Mouse (Mus musculus): ENCODE measurements around the gene Drc7. TPM values are rescaled to one million over a fixed set of nuclear protein-coding genes. Genes with fewer than 3 reads are reported as not detected.
A peak's percentile ranks its signal among the peaks of the same experiment; 100 is the strongest.

The Drc7 gene
- total RNA-seq, 2 experiments from 2014 or later: not detected

- intact Hi-C loops (cut with DNase I): no loop called here
- no peak for DNase-seq
These were observed 1.5 kb downstream of the Drc7 start for GRCm38 (mm10) chr8:95056414-95056813.

- intact Hi-C loops (cut with DNase I): no loop called here
- no peak for DNase-seq
These were observed 3.8 kb downstream of the Drc7 start for GRCm38 (mm10) chr8:95058661-95059060.

GRCm38 (mm10) chr8:95059812-95060533, 5.1 kb downstream of the Drc7 start:
- intact Hi-C loops (cut with DNase I): no loop called here
- no peak for DNase-seq

- DNase-seq: no peak
- intact Hi-C loops (cut with DNase I): no loop called here
These were observed 9.6 kb downstream of the Drc7 start for GRCm38 (mm10) chr8:95064531-95064930.

- DNase-seq: peak; percentile 35 to 68
These were observed 12.7 kb downstream of the Drc7 start for GRCm38 (mm10) chr8:95067582-95067981.

GRCm38 (mm10) chr8:95075504-95075903, 20.6 kb downstream of the Drc7 start:
- intact Hi-C loops (cut with DNase I): no loop called here
- no peak for DNase-seq

More at GRCm38 (mm10) chr8:95067582-95067981, 12.7 kb downstream of the Drc7 start:
- intact Hi-C loops (cut with DNase I): loop anchor here (5.0 kb wide), 1 partner anchor 115 kb away; no protein-coding TSS in a partner anchor

- intact Hi-C loops (cut with DNase I): no loop called here
- no peak for DNase-seq
These were observed 21.2 kb downstream of the Drc7 start for GRCm38 (mm10) chr8:95076151-95076550.

GRCm38 (mm10) chr8:95078055-95078454, 23.2 kb downstream of the Drc7 start:
- DNase-seq: no peak
- intact Hi-C loops (cut with DNase I): no loop called here

GRCm38 (mm10) chr8:95079305-95079704, 24.4 kb downstream of the Drc7 start:
- intact Hi-C loops (cut with DNase I): no loop called here
- DNase-seq: no peak

- intact Hi-C loops (cut with DNase I): loop anchor here (1.0 kb wide), 1 partner anchor 130 kb away; no protein-coding TSS in a partner anchor
- DNase-seq: peak; percentile 93
These were observed 25.8 kb downstream of the Drc7 start, which contains the start of gene Katnb1 for GRCm38 (mm10) chr8:95080381-95081341. Katnb1 (plus strand) TSS chr8:95081186.

- intact Hi-C loops (cut with DNase I): no loop called here
These were observed 26.7 kb downstream of the Drc7 start for GRCm38 (mm10) chr8:95081650-95082049.

GRCm38 (mm10) chr8:95084261-95084660, 29.4 kb downstream of the Drc7 start:
- intact Hi-C loops (cut with DNase I): no loop called here
- no peak for DNase-seq

More at GRCm38 (mm10) chr8:95081650-95082049, 26.7 kb downstream of the Drc7 start:
- no peak for DNase-seq

- intact Hi-C loops (cut with DNase I): no loop called here
- no peak for DNase-seq
These were observed 30.0 kb downstream of the Drc7 start for GRCm38 (mm10) chr8:95084744-95085431.

GRCm38 (mm10) chr8:95085432-95086141, 30.7 kb downstream of the Drc7 start:
- intact Hi-C loops (cut with DNase I): no loop called here
- DNase-seq: no peak

- no peak for DNase-seq
- intact Hi-C loops (cut with DNase I): no loop called here
These were observed 38.7 kb downstream of the Drc7 start for GRCm38 (mm10) chr8:95093574-95093973.

GRCm38 (mm10) chr8:95099009-95099408, 44.1 kb downstream of the Drc7 start:
- DNase-seq: peak; percentile 75 to 80
- intact Hi-C loops (cut with DNase I): loop anchor here (1.0 kb wide), 2 partner anchors 105 to 149 kb away; no protein-coding TSS in a partner anchor

- intact Hi-C loops (cut with DNase I): no loop called here
These were observed 47.1 kb downstream of the Drc7 start for GRCm38 (mm10) chr8:95101972-95102371.

GRCm38 (mm10) chr8:95107306-95107705, 52.4 kb downstream of the Drc7 start:
- DNase-seq: no peak
- intact Hi-C loops (cut with DNase I): no loop called here

More at GRCm38 (mm10) chr8:95101972-95102371, 47.1 kb downstream of the Drc7 start:
- no peak for DNase-seq

GRCm38 (mm10) chr8:95112594-95112993, 57.7 kb downstream of the Drc7 start:
- intact Hi-C loops (cut with DNase I): no loop called here

GRCm38 (mm10) chr8:95113108-95113507, 58.2 kb downstream of the Drc7 start:
- intact Hi-C loops (cut with DNase I): no loop called here
- no peak for DNase-seq

More at GRCm38 (mm10) chr8:95112594-95112993, 57.7 kb downstream of the Drc7 start:
- no peak for DNase-seq

All from heart, postnatal 36 days (tissue).